ENCODE assay signal across 10 mouse cellular contexts in genomic region chr3:102205458-102205830, GRCm38 (mm10). TPM values are rescaled to one million over a fixed set of nuclear protein-coding genes. Genes with fewer than 3 reads are reported as not detected.
A peak's percentile ranks its signal among the peaks of the same experiment; 100 is the strongest.
DNase-seq lines count a peak whose midpoint lies in the region; ATAC-seq lines count a peak whose summit lies in the region.
"Had no signal": no experiment of that assay in that cellular context is flagged by ENCODE, and none has a peak within 500 bp of the region (broad histone marks: within the 10 kb centered on the region; RNA-seq: fewer than 3 reads in every experiment).

No protein-coding gene starts in this region.

- H3K9ac ChIP-seq in heart, embryonic 14.5 days (ENCODE audit: low read length) = no peak overlapping the region
- no peak overlapping the region for H3K9ac ChIP-seq in embryonic facial prominence, embryonic 12.5 days
- H3K9ac ChIP-seq in intestine, embryonic 14.5 days (ENCODE audit: low read length) = no peak overlapping the region
- no peak overlapping the region for H3K9ac ChIP-seq in midbrain, embryonic 16.5 days (ENCODE audit: low read depth, low read length)
- H3K9ac ChIP-seq: liver, embryonic 13.5 days had no signal

- no peak for DNase-seq in heart, adult 9 months (ENCODE audit: low spot score in 2 of 2)
- DNase-seq in intestine, embryonic 14.5 days (ENCODE audit: low spot score) = no peak
- DNase-seq in urinary bladder, adult 18-20 months (ENCODE audit: low spot score in 2 of 2) = no peak
- DNase-seq: liver, embryonic 13.5 days; thymus, adult 18-20 months had no signal

- H3K4me3 ChIP-seq in heart, embryonic 14.5 days (ENCODE audit: control insufficient read depth in 1 of 2, insufficient read depth in 1 of 2, low read depth in 1 of 2, low read length in 2 of 2) = 0 out of 4 replicates have a peak overlapping the region, but pooled peaks of 1 of the 2 experiments have one; percentile 91
- no peak overlapping the region for H3K4me3 ChIP-seq in embryonic facial prominence, embryonic 12.5 days
- no peak overlapping the region for H3K4me3 ChIP-seq in intestine, embryonic 14.5 days (ENCODE audit: low read depth, low read length)
- H3K4me3 ChIP-seq in midbrain, embryonic 16.5 days (ENCODE audit: low read depth, low read length) = peak overlapping the region; percentile 70; the same call in 1 of the 2 replicates

- ATAC-seq in heart, embryonic 14.5 days (ENCODE audit: insufficient number of reproducible peaks, insufficient read depth, low FRiP score, low read depth) = no peak
- ATAC-seq in embryonic facial prominence, embryonic 12.5 days (ENCODE audit: insufficient number of reproducible peaks, insufficient read depth, low FRiP score, low TSS enrichment) = no peak
- no peak for ATAC-seq in intestine, embryonic 14.5 days (replicated peaks; ENCODE audit: low FRiP score, low TSS enrichment, low read depth)
- ATAC-seq in midbrain, embryonic 16.5 days = no peak
- no peak for ATAC-seq in megakaryocyte, adult 5-6 weeks (ENCODE audit: poor library complexity, severe bottlenecking)
- no peak for ATAC-seq in CD4-positive, CD25-positive, alpha-beta regulatory T cell, adult 4 months

- H3K27ac ChIP-seq in heart, embryonic 14.5 days (replicated peaks in 1 of 2; ENCODE audit: control insufficient read depth in 1 of 2, insufficient read depth in 1 of 2, low read depth in 2 of 2, low read length in 2 of 2) = no peak overlapping the region
- no peak overlapping the region for H3K27ac ChIP-seq in embryonic facial prominence, embryonic 12.5 days
- H3K27ac ChIP-seq in intestine, embryonic 14.5 days (ENCODE audit: low read depth) = no peak overlapping the region
- no peak overlapping the region for H3K27ac ChIP-seq in midbrain, embryonic 16.5 days (ENCODE audit: low read length)
- H3K27ac ChIP-seq: liver, embryonic 13.5 days had no signal

- 22% methylated on average over 7 of the region's 7 CpGs for WGBS in heart, embryonic 14.5 days
- WGBS in embryonic facial prominence, embryonic 12.5 days = 5% methylated on average over 7 of the region's 7 CpGs
- WGBS in intestine, embryonic 14.5 days = 11% methylated on average over 7 of the region's 7 CpGs
- WGBS in midbrain, embryonic 16.5 days = 5% methylated on average over 7 of the region's 7 CpGs

- H3K36me3 ChIP-seq in heart, embryonic 14.5 days (ENCODE audit: control insufficient read depth, insufficient read depth, low read length) = no peaks in the 10 kb centered on the region
- no peaks in the 10 kb centered on the region for H3K36me3 ChIP-seq in embryonic facial prominence, embryonic 12.5 days
- H3K36me3 ChIP-seq in intestine, embryonic 14.5 days (ENCODE audit: control insufficient read depth, insufficient read depth, low read length) = no peaks in the 10 kb centered on the region
- no peaks in the 10 kb centered on the region for H3K36me3 ChIP-seq in midbrain, embryonic 16.5 days (ENCODE audit: control insufficient read depth, insufficient read depth, low read length)
- H3K36me3 ChIP-seq: liver, embryonic 13.5 days had no signal

- peaks cover 11 to 32% of the 10 kb centered on the region in 2 experiments for H3K4me1 ChIP-seq in heart, embryonic 14.5 days (ENCODE audit: control insufficient read depth in 2 of 2, insufficient read depth in 2 of 2, low read length in 2 of 2)
- peaks cover 23% of the 10 kb centered on the region for H3K4me1 ChIP-seq in embryonic facial prominence, embryonic 12.5 days
- H3K4me1 ChIP-seq in intestine, embryonic 14.5 days (replicated peaks; ENCODE audit: control insufficient read depth, insufficient read depth, low read length) = peaks cover 17% of the 10 kb centered on the region
- H3K4me1 ChIP-seq in midbrain, embryonic 16.5 days (ENCODE audit: control insufficient read depth, insufficient read depth, low read length) = peaks cover 23% of the 10 kb centered on the region

- no peaks in the 10 kb centered on the region for H3K27me3 ChIP-seq in heart, embryonic 14.5 days (ENCODE audit: control insufficient read depth, insufficient read depth, low read length)
- H3K27me3 ChIP-seq in embryonic facial prominence, embryonic 12.5 days = 0 out of 2 replicates have a peak, but pooled peaks cover 22% of the 10 kb centered on the region
- no peaks in the 10 kb centered on the region for H3K27me3 ChIP-seq in intestine, embryonic 14.5 days (replicated peaks; ENCODE audit: control insufficient read depth, insufficient read depth, low read length)
- no peaks in the 10 kb centered on the region; the same call in 1 of the 2 replicates for H3K27me3 ChIP-seq in midbrain, embryonic 16.5 days (ENCODE audit: control insufficient read depth, insufficient read depth, low read depth, low read length)

- H3K9me3 ChIP-seq in heart, embryonic 14.5 days (ENCODE audit: control insufficient read depth, low read length) = peaks cover 3% of the 10 kb centered on the region; the same call in 1 of the 2 replicates
- H3K9me3 ChIP-seq in embryonic facial prominence, embryonic 12.5 days = no peaks in the 10 kb centered on the region
- no peaks in the 10 kb centered on the region for H3K9me3 ChIP-seq in intestine, embryonic 14.5 days (ENCODE audit: control insufficient read depth, low read length)
- no peaks in the 10 kb centered on the region for H3K9me3 ChIP-seq in midbrain, embryonic 16.5 days (replicated peaks; ENCODE audit: control insufficient read depth, low read length, poor library complexity, severe bottlenecking)
- H3K9me3 ChIP-seq: liver, embryonic 13.5 days had no signal

- peak overlapping the region; percentile 81 for H3K4me2 ChIP-seq in heart, embryonic 14.5 days (ENCODE audit: low read length)
- peak overlapping the region; percentile 85 for H3K4me2 ChIP-seq in embryonic facial prominence, embryonic 12.5 days (replicated peaks)
- H3K4me2 ChIP-seq in intestine, embryonic 14.5 days (ENCODE audit: low read length) = peak overlapping the region; percentile 91; the same call in 1 of the 2 replicates
- peak overlapping the region; percentile 99 for H3K4me2 ChIP-seq in midbrain, embryonic 16.5 days (ENCODE audit: low read length)

RNA-seq across cellular contexts. Expression of gene Vangl1, which starts 1.0 kb away (rescaled TPM):
- polyA plus RNA-seq in heart, embryonic 14.5 days (2014; fragmentation: Nextera tagmentation; extraction: Ambion mirVana) = 26.7 and 27.0 TPM in 2 replicates
- 17.5 and 19.1 TPM in 2 replicates for polyA plus RNA-seq in embryonic facial prominence, embryonic 12.5 days (2016; fragmentation: Nextera tagmentation; extraction: Ambion mirVana)
- polyA plus RNA-seq in intestine, embryonic 14.5 days (2014; fragmentation: Nextera tagmentation; extraction: Ambion mirVana) = 21.0 and 23.7 TPM in 2 replicates
- polyA plus RNA-seq in midbrain, embryonic 16.5 days (2015; fragmentation: Nextera tagmentation; extraction: Ambion mirVana) = 8.9 and 10.3 TPM in 2 replicates
- total RNA-seq in megakaryocyte, adult 5-6 weeks (2015) = 1.1 TPM in 2 replicates
- 0.04 and 0.77 TPM in 2 replicates for total RNA-seq in megakaryocyte, adult 5-6 weeks (2017)
- polyA plus RNA-seq in CD4-positive, CD25-positive, alpha-beta regulatory T cell, adult 4 months (2017; shearing (Covaris generic)) = under 1 TPM; 0.08 to 0.47 TPM
